Mouse (Mus musculus): ENCODE results near the gene Tyrobp.

Gene Tyrobp

GRCm38 (mm10) chr7:30443696-30444095, 30.1 kb downstream of the Tyrobp start:
- CTCF ChIA-PET: interaction anchor here (0.7 to 2.8 kb wide), 12 partner anchors 9 to 417 kb away, joined by 3 to 13 read pairs (median 4); no protein-coding TSS in a partner anchor
- POLR2A ChIA-PET: interaction anchor here in 3 of 4 experiments (0.6 to 4.0 kb wide), 23 partner anchors 8 to 254 kb away, joined by 3 to 51 read pairs (median 4); partner anchors contain the start of genes Wdr62 (in 2 of the 3), Cox6b1 (in 1 of the 3), Hspb6 (in 1 of the 3) and Kirrel2 (in 1 of the 3)

- ChIA-PET CTCF (interaction anchor here (0.5 to 2.8 kb wide), 26 partner anchors 8 to 500 kb away, joined by 3 to 13 read pairs (median 4); no protein-coding TSS in a partner anchor), POLR2A (interaction anchor here in 3 of 4 experiments (0.6 to 4.0 kb wide), 33 partner anchors 9 to 388 kb away, joined by 3 to 51 read pairs (median 4); partner anchors contain the start of genes Wdr62 (in 2 of the 3), Cox6b1 (in 1 of the 3), Haus5 (in 1 of the 3) and Hspb6 (in 1 of the 3))
Measured at GRCm38 (mm10) chr7:30444154-30444970, 30.8 kb downstream of the Tyrobp start.

GRCm38 (mm10) chr7:30444971-30445751, 31.6 kb downstream of the Tyrobp start, which contains the start of gene Aplp1:
TSS of gene Aplp1 (minus strand) at chr7:30445535.
- POLR2A ChIA-PET: interaction anchor here (0.5 to 4.0 kb wide), 37 partner anchors 8 to 387 kb away, joined by 3 to 51 read pairs (median 4); partner anchors contain the start of genes Nphs1 (in 3 of the 4), Kirrel2 (in 2 of the 4), Wdr62 (in 2 of the 4) and Cox6b1 (in 1 of the 4)
- CTCF ChIA-PET: interaction anchor here in 3 of 4 experiments (0.5 to 2.8 kb wide), 26 partner anchors 9 to 501 kb away, joined by 3 to 13 read pairs (median 4); no protein-coding TSS in a partner anchor

- POLR2A ChIA-PET: interaction anchor here in 3 of 4 experiments (0.6 to 1.0 kb wide), 3 partner anchors 13 to 41 kb away, joined by 3 to 7 read pairs (median 3); no protein-coding TSS in a partner anchor
- CTCF ChIA-PET: interaction anchor here in 1 of 4 experiments (0.6 kb wide), 1 partner anchor 309 kb away, joined by 4 read pairs; no protein-coding TSS in a partner anchor
Measured at GRCm38 (mm10) chr7:30450241-30450640, 36.7 kb downstream of the Tyrobp start.

GRCm38 (mm10) chr7:30453327-30453726, 39.8 kb downstream of the Tyrobp start:
- POLR2A ChIA-PET: interaction anchor here in 2 of 4 experiments (0.8 to 5.8 kb wide), 9 partner anchors 9 to 154 kb away, joined by 3 to 51 read pairs (median 7); partner anchors contain the start of genes Aplp1 (in 2 of the 2) and E130208F15Rik (in 1 of the 2)
- CTCF ChIA-PET: interaction anchor here (0.5 to 1.6 kb wide), 9 partner anchors 8 to 264 kb away, joined by 3 to 10 read pairs (median 3); partner anchors contain the start of gene Aplp1 (in 1 of the 4)

GRCm38 (mm10) chr7:30453766-30454165, 40.2 kb downstream of the Tyrobp start:
- CTCF ChIA-PET: interaction anchor here (0.5 to 1.6 kb wide), 8 partner anchors 8 to 264 kb away, joined by 3 to 10 read pairs (median 4); partner anchors contain the start of gene Aplp1 (in 1 of the 4)
- POLR2A ChIA-PET: interaction anchor here in 3 of 4 experiments (0.8 to 5.8 kb wide), 12 partner anchors 9 to 154 kb away, joined by 3 to 51 read pairs (median 6); partner anchors contain the start of genes Aplp1 (in 2 of the 3) and E130208F15Rik (in 1 of the 3)

GRCm38 (mm10) chr7:30454259-30454658, 40.7 kb downstream of the Tyrobp start:
- ChIA-PET POLR2A (interaction anchor here in 3 of 4 experiments (0.8 to 5.8 kb wide), 11 partner anchors 9 to 155 kb away, joined by 3 to 51 read pairs (median 5); partner anchors contain the start of genes Aplp1 (in 2 of the 3) and E130208F15Rik (in 1 of the 3)), CTCF (interaction anchor here in 1 of 4 experiments (1.2 to 1.6 kb wide), 3 partner anchors 9 to 101 kb away, joined by 3 to 5 read pairs (median 4); partner anchors contain the start of gene Aplp1)

GRCm38 (mm10) chr7:30456487-30456886, 42.9 kb downstream of the Tyrobp start:
- POLR2A ChIA-PET: interaction anchor here (0.6 to 5.8 kb wide), 15 partner anchors 10 to 262 kb away, joined by 3 to 51 read pairs (median 4); partner anchors contain the start of genes Aplp1 (in 3 of the 4), Clip3 (in 1 of the 4), Cox6b1 (in 1 of the 4) and Thap8 (in 1 of the 4)
- CTCF ChIA-PET: interaction anchor here in 3 of 4 experiments (0.6 to 3.6 kb wide), 12 partner anchors 12 to 151 kb away, joined by 3 to 10 read pairs (median 5); no protein-coding TSS in a partner anchor

- CTCF ChIA-PET: interaction anchor here in 3 of 4 experiments (0.6 to 3.6 kb wide), 10 partner anchors 9 to 310 kb away, joined by 3 to 10 read pairs (median 4); no protein-coding TSS in a partner anchor
- POLR2A ChIA-PET: interaction anchor here (0.6 to 5.8 kb wide), 14 partner anchors 9 to 169 kb away, joined by 4 to 51 read pairs (median 5); partner anchors contain the start of genes Aplp1 (in 2 of the 4), Cox6b1 (in 1 of the 4) and E130208F15Rik (in 1 of the 4)
Measured at GRCm38 (mm10) chr7:30456911-30457628, 43.5 kb downstream of the Tyrobp start.

- ChIA-PET POLR2A (interaction anchor here (0.5 to 5.8 kb wide), 14 partner anchors 8 to 168 kb away, joined by 3 to 51 read pairs (median 4); partner anchors contain the start of genes Aplp1 (in 3 of the 4), Cox6b1 (in 1 of the 4) and E130208F15Rik (in 1 of the 4)), CTCF (interaction anchor here in 2 of 4 experiments (1.0 to 3.6 kb wide), 6 partner anchors 8 to 309 kb away, joined by 3 to 10 read pairs (median 4); no protein-coding TSS in a partner anchor)
Measured at GRCm38 (mm10) chr7:30457629-30458330, 44.2 kb downstream of the Tyrobp start, which contains the start of the genes Kirrel2 and Nphs1. TSS of gene Kirrel2 (minus strand) at chr7:30457690. TSS of gene Nphs1 (plus strand) at chr7:30458315.

GRCm38 (mm10) chr7:30459484-30459883, 45.9 kb downstream of the Tyrobp start:
- ChIA-PET POLR2A (interaction anchor here in 2 of 4 experiments (0.6 to 1.1 kb wide), 5 partner anchors 15 to 1562 kb away, joined by 3 to 5 read pairs (median 3); no protein-coding TSS in a partner anchor), CTCF (interaction anchor here in 2 of 4 experiments (0.6 to 1.5 kb wide), 4 partner anchors 12 to 127 kb away, joined by 3 to 5 read pairs (median 4); no protein-coding TSS in a partner anchor)

GRCm38 (mm10) chr7:30463568-30463967, 50.0 kb downstream of the Tyrobp start:
- POLR2A ChIA-PET: interaction anchor here (0.5 to 2.2 kb wide), 12 partner anchors 8 to 183 kb away, joined by 3 to 9 read pairs (median 4); partner anchors contain the start of genes Aplp1 (in 1 of the 4) and Wdr62 (in 1 of the 4)
- CTCF ChIA-PET: interaction anchor here in 3 of 4 experiments (0.6 to 1.1 kb wide), 5 partner anchors 9 to 171 kb away, joined by 3 to 6 read pairs (median 3); no protein-coding TSS in a partner anchor

GRCm38 (mm10) chr7:30463996-30464395, 50.4 kb downstream of the Tyrobp start:
- POLR2A ChIA-PET: interaction anchor here (0.5 to 2.2 kb wide), 13 partner anchors 8 to 131 kb away, joined by 3 to 9 read pairs (median 5); partner anchors contain the start of gene Aplp1 (in 1 of the 4)
- CTCF ChIA-PET: interaction anchor here in 3 of 4 experiments (0.6 to 1.1 kb wide), 4 partner anchors 8 to 152 kb away, joined by 3 to 6 read pairs (median 3); no protein-coding TSS in a partner anchor

- ChIA-PET POLR2A (interaction anchor here (0.7 to 3.7 kb wide), 17 partner anchors 7 to 372 kb away, joined by 3 to 23 read pairs (median 3); partner anchors contain the start of genes Kirrel2 (in 2 of the 4), Nphs1 (in 2 of the 4), Cox6b1 (in 1 of the 4) and Nfkbid (in 1 of the 4)), CTCF (interaction anchor here in 3 of 4 experiments (1.1 to 1.9 kb wide), 6 partner anchors 7 to 152 kb away, joined by 3 to 8 read pairs (median 4); partner anchors contain the start of genes Kirrel2 (in 1 of the 3) and Nphs1 (in 1 of the 3))
Measured at GRCm38 (mm10) chr7:30464816-30465300, 51.3 kb downstream of the Tyrobp start.

Data from embryonic stem cell, embryonic (primary cell).